Mouse (Mus musculus): ENCODE data around the gene Chat.

The Chat gene

GRCm38 (mm10) chr14:32465889-32466288, at the start of gene Chat:
Gene Chat, minus strand, starts transcription at chr14:32465989.
- DNase-seq (ENCODE audit: extremely low spot score), result no peak

- peak; percentile 94 for DNase-seq (ENCODE audit: extremely low spot score)
Measured at GRCm38 (mm10) chr14:32513336-32514032, 47.7 kb upstream of the Chat start, which contains the start of gene Ercc6. Gene Ercc6, plus strand, starts transcription at chr14:32513521.

- no peak for DNase-seq (ENCODE audit: extremely low spot score)
Measured at GRCm38 (mm10) chr14:32512912-32513311, 47.1 kb upstream of the Chat start.

GRCm38 (mm10) chr14:32509443-32509961, 43.7 kb upstream of the Chat start:
- no peak for DNase-seq (ENCODE audit: extremely low spot score)

GRCm38 (mm10) chr14:32508105-32508835, 42.5 kb upstream of the Chat start:
- DNase-seq (ENCODE audit: extremely low spot score), result no peak

GRCm38 (mm10) chr14:32507216-32507615, 41.4 kb upstream of the Chat start:
- DNase-seq (ENCODE audit: extremely low spot score), result no peak

GRCm38 (mm10) chr14:32506329-32506728, 40.5 kb upstream of the Chat start:
- DNase-seq (ENCODE audit: extremely low spot score), result no peak

GRCm38 (mm10) chr14:32503897-32504296, 38.1 kb upstream of the Chat start:
- DNase-seq (ENCODE audit: extremely low spot score), result no peak

GRCm38 (mm10) chr14:32502764-32503688, 37.2 kb upstream of the Chat start:
- DNase-seq (ENCODE audit: extremely low spot score), result no peak

- DNase-seq (ENCODE audit: extremely low spot score), result no peak
Measured at GRCm38 (mm10) chr14:32501303-32501702, 35.5 kb upstream of the Chat start.

GRCm38 (mm10) chr14:32496115-32496850, 30.5 kb upstream of the Chat start:
- DNase-seq (ENCODE audit: extremely low spot score), result no peak

- DNase-seq (ENCODE audit: extremely low spot score), result no peak
Measured at GRCm38 (mm10) chr14:32492521-32492920, 26.7 kb upstream of the Chat start.

GRCm38 (mm10) chr14:32482061-32482460, 16.3 kb upstream of the Chat start:
- DNase-seq (ENCODE audit: extremely low spot score), result peak; percentile 28

- no peak for DNase-seq (ENCODE audit: extremely low spot score)
Measured at GRCm38 (mm10) chr14:32477581-32477980, 11.8 kb upstream of the Chat start.

GRCm38 (mm10) chr14:32476559-32476958, 10.8 kb upstream of the Chat start:
- no peak for DNase-seq (ENCODE audit: extremely low spot score)

- DNase-seq (ENCODE audit: extremely low spot score), result peak; percentile 42
Measured at GRCm38 (mm10) chr14:32472996-32473395, 7.2 kb upstream of the Chat start.

GRCm38 (mm10) chr14:32467606-32468005, 1.8 kb upstream of the Chat start:
- DNase-seq (ENCODE audit: extremely low spot score), result peak; percentile 53

GRCm38 (mm10) chr14:32465506-32465870, 301 bp downstream of the Chat start:
- DNase-seq (ENCODE audit: extremely low spot score), result no peak

GRCm38 (mm10) chr14:32464601-32465505, 936 bp downstream of the Chat start, which contains the start of gene Slc18a3:
Gene Slc18a3, minus strand, starts transcription at chr14:32464850.
- peak; percentile 21 for DNase-seq (ENCODE audit: extremely low spot score)

Measured in embryo, embryonic 9.5 days (tissue).